Mouse (Mus musculus): ENCODE data around the gene Lonp1.

The Lonp1 gene

GRCm38 (mm10) chr17:56587773-56588172, 38.9 kb downstream of the Lonp1 start:
- DNase-seq = no peak

- no peak for DNase-seq
Observed at GRCm38 (mm10) chr17:56585171-56585821, 41.4 kb downstream of the Lonp1 start.

GRCm38 (mm10) chr17:56584257-56585130, 42.2 kb downstream of the Lonp1 start, which contains the start of the genes Safb2 and Safb:
Gene Safb2, minus strand, starts transcription at chr17:56584585.
Gene Safb, plus strand, starts transcription at chr17:56584825.
- peak; percentile 98 to 100 for DNase-seq

GRCm38 (mm10) chr17:56583611-56584256, 43.0 kb downstream of the Lonp1 start:
- DNase-seq = no peak

GRCm38 (mm10) chr17:56583071-56583470, 43.6 kb downstream of the Lonp1 start:
- no peak for DNase-seq

- DNase-seq = no peak
Observed at GRCm38 (mm10) chr17:56572939-56573338, 53.7 kb downstream of the Lonp1 start.

- DNase-seq = no peak
Observed at GRCm38 (mm10) chr17:56572154-56572553, 54.5 kb downstream of the Lonp1 start.

GRCm38 (mm10) chr17:56570287-56570686, 56.4 kb downstream of the Lonp1 start:
- no peak for DNase-seq

- no peak for DNase-seq
Observed at GRCm38 (mm10) chr17:56567370-56567769, 59.3 kb downstream of the Lonp1 start.

GRCm38 (mm10) chr17:56566918-56567317, 59.8 kb downstream of the Lonp1 start:
- no peak for DNase-seq

- DNase-seq = no peak
Observed at GRCm38 (mm10) chr17:56566293-56566692, 60.4 kb downstream of the Lonp1 start.
